11 mouse cellular contexts compared by ENCODE assay signal in genomic region chr9:7903825-7904224, GRCm38 (mm10).
"Had no signal": no experiment of that assay in that cellular context is flagged by ENCODE, and none has a peak within 500 bp of the region (broad histone marks: within the 10 kb centered on the region; RNA-seq: fewer than 3 reads in every experiment).

No protein-coding gene starts in this region.

- H3K4me1 ChIP-seq: midbrain, embryonic 13.5 days; stomach, embryonic 15.5 days had no signal

- H3K27me3 ChIP-seq: kidney, embryonic 15.5 days; midbrain, embryonic 13.5 days; stomach, embryonic 15.5 days had no signal

- H3K27ac ChIP-seq: left cerebral cortex, adult 2 months; midbrain, embryonic 13.5 days; stomach, embryonic 15.5 days had no signal

- H3K9me3 ChIP-seq: kidney, embryonic 15.5 days; midbrain, embryonic 13.5 days; stomach, embryonic 15.5 days had no signal

- H3K4me3 ChIP-seq: kidney, embryonic 15.5 days; left cerebral cortex, adult 2 months; midbrain, embryonic 13.5 days; stomach, embryonic 15.5 days had no signal

- ATAC-seq: intestine, embryonic 16.5 days; midbrain, embryonic 13.5 days had no signal

- DNase-seq: kidney, adult 2 months; kidney, postnatal 14 days; right cerebral cortex, postnatal 14 days; thymus, adult 2 months; thymus, postnatal 25 days had no signal

- H3K4me2 ChIP-seq: kidney, embryonic 15.5 days; liver, embryonic 11.5 days; midbrain, embryonic 13.5 days; stomach, embryonic 15.5 days had no signal

- H3K9ac ChIP-seq: kidney, embryonic 15.5 days; midbrain, embryonic 13.5 days; stomach, embryonic 15.5 days had no signal

- H3K36me3 ChIP-seq: kidney, embryonic 15.5 days; midbrain, embryonic 13.5 days; stomach, embryonic 15.5 days had no signal
